Mouse (Mus musculus): ENCODE data around the gene Mfsd4a. TPM values are rescaled to one million over a fixed set of nuclear protein-coding genes. Genes with fewer than 3 reads are reported as not detected.

Mfsd4a gene
- polyA plus RNA-seq, 1 experiment from 2014 or later = 8.7 TPM

- H3K36me3 ChIP-seq (ENCODE audit: control insufficient read depth, insufficient read depth, low read length) = 0 out of 2 replicates have a peak, but pooled peaks cover 3% of the 10 kb centered on the region
These were observed 37.3 kb downstream of the Mfsd4a start for GRCm38 (mm10) chr1:132030574-132030973.

GRCm38 (mm10) chr1:132028413-132028812 lies 39.4 kb downstream of the Mfsd4a start:
- 91% methylated on average over 9 of the region's 9 CpGs for WGBS
- peaks cover 3% of the 10 kb centered on the region; the same call in 1 of the 2 replicates for H3K36me3 ChIP-seq (ENCODE audit: control insufficient read depth, insufficient read depth, low read length)
- H3K27ac ChIP-seq (ENCODE audit: low read depth, low read length) = no peak overlapping the region
- H3K4me3 ChIP-seq (ENCODE audit: low read depth, low read length) = no peak overlapping the region
- no peaks in the 10 kb centered on the region for H3K27me3 ChIP-seq (ENCODE audit: control insufficient read depth, insufficient read depth, low read length)
- no peaks in the 10 kb centered on the region for H3K4me1 ChIP-seq (ENCODE audit: control insufficient read depth, insufficient read depth, low read length)
- ATAC-seq (ENCODE audit: low FRiP score) = no peak
- H3K9ac ChIP-seq (ENCODE audit: low read length) = no peak overlapping the region
- no peaks in the 10 kb centered on the region for H3K9me3 ChIP-seq (ENCODE audit: control insufficient read depth, low read length)
- no peak for DNase-seq (ENCODE audit: low spot score, missing footprints)
- H3K4me2 ChIP-seq = no peak overlapping the region

More at GRCm38 (mm10) chr1:132030574-132030973, 37.3 kb downstream of the Mfsd4a start:
- 66% methylated on average over 2 of the region's 2 CpGs for WGBS
- Histone ChIP-seq H3K9ac (ENCODE audit: low read length) (no peak overlapping the region), H3K4me3 (ENCODE audit: low read depth, low read length) (no peak overlapping the region), H3K4me2 (no peak overlapping the region), H3K9me3 (ENCODE audit: control insufficient read depth, low read length) (no peaks in the 10 kb centered on the region), H3K27me3 (ENCODE audit: control insufficient read depth, insufficient read depth, low read length) (no peaks in the 10 kb centered on the region), H3K27ac (ENCODE audit: low read depth, low read length) (no peak overlapping the region), H3K4me1 (ENCODE audit: control insufficient read depth, insufficient read depth, low read length) (no peaks in the 10 kb centered on the region)
- DNase-seq (ENCODE audit: low spot score, missing footprints) = no peak
- no peak for ATAC-seq (ENCODE audit: low FRiP score)

- no peaks in the 10 kb centered on the region for H3K9me3 ChIP-seq (ENCODE audit: control insufficient read depth, low read length)
- DNase-seq (ENCODE audit: low spot score, missing footprints) = no peak
- no peak overlapping the region for H3K4me3 ChIP-seq (ENCODE audit: low read depth, low read length)
- H3K4me2 ChIP-seq = no peak overlapping the region
- H3K9ac ChIP-seq (ENCODE audit: low read length) = no peak overlapping the region
- no peaks in the 10 kb centered on the region for H3K4me1 ChIP-seq (ENCODE audit: control insufficient read depth, insufficient read depth, low read length)
- WGBS = 98% methylated on average over 5 of the region's 5 CpGs
- H3K27ac ChIP-seq (ENCODE audit: low read depth, low read length) = no peak overlapping the region
- peaks cover 5% of the 10 kb centered on the region for H3K36me3 ChIP-seq (ENCODE audit: control insufficient read depth, insufficient read depth, low read length)
- no peaks in the 10 kb centered on the region for H3K27me3 ChIP-seq (ENCODE audit: control insufficient read depth, insufficient read depth, low read length)
- ATAC-seq (ENCODE audit: low FRiP score) = no peak
These were observed 39.9 kb downstream of the Mfsd4a start for GRCm38 (mm10) chr1:132027978-132028377.

GRCm38 (mm10) chr1:132026925-132027646 lies 40.8 kb downstream of the Mfsd4a start:
- H3K4me1 ChIP-seq (ENCODE audit: control insufficient read depth, insufficient read depth, low read length) = no peaks in the 10 kb centered on the region
- H3K4me2 ChIP-seq = no peak overlapping the region
- DNase-seq (ENCODE audit: low spot score, missing footprints) (no peak), ATAC-seq (ENCODE audit: low FRiP score) (no peak)
- no peaks in the 10 kb centered on the region for H3K9me3 ChIP-seq (ENCODE audit: control insufficient read depth, low read length)
- H3K4me3 ChIP-seq (ENCODE audit: low read depth, low read length) = no peak overlapping the region
- 92% methylated on average over 11 of the region's 11 CpGs for WGBS
- no peak overlapping the region for H3K9ac ChIP-seq (ENCODE audit: low read length)
- peaks cover 7% of the 10 kb centered on the region for H3K36me3 ChIP-seq (ENCODE audit: control insufficient read depth, insufficient read depth, low read length)
- no peaks in the 10 kb centered on the region for H3K27me3 ChIP-seq (ENCODE audit: control insufficient read depth, insufficient read depth, low read length)
- no peak overlapping the region for H3K27ac ChIP-seq (ENCODE audit: low read depth, low read length)

- H3K27me3 ChIP-seq (ENCODE audit: control insufficient read depth, insufficient read depth, low read length) = no peaks in the 10 kb centered on the region
- DNase-seq (ENCODE audit: low spot score, missing footprints) (peak; percentile 6), ATAC-seq (ENCODE audit: low FRiP score) (no peak)
- no peak overlapping the region for H3K9ac ChIP-seq (ENCODE audit: low read length)
- peaks cover 16% of the 10 kb centered on the region for H3K36me3 ChIP-seq (ENCODE audit: control insufficient read depth, insufficient read depth, low read length)
- H3K4me1 ChIP-seq (ENCODE audit: control insufficient read depth, insufficient read depth, low read length) = no peaks in the 10 kb centered on the region
- no peak overlapping the region for H3K4me3 ChIP-seq (ENCODE audit: low read depth, low read length)
- H3K4me2 ChIP-seq = no peak overlapping the region
- WGBS = 88% methylated on average over 3 of the region's 3 CpGs
- H3K27ac ChIP-seq (ENCODE audit: low read depth, low read length) = no peak overlapping the region
- H3K9me3 ChIP-seq (ENCODE audit: control insufficient read depth, low read length) = no peaks in the 10 kb centered on the region
These were observed 45.8 kb downstream of the Mfsd4a start for GRCm38 (mm10) chr1:132022107-132022506.

- Histone ChIP-seq H3K4me2 (no peak overlapping the region), H3K36me3 (ENCODE audit: control insufficient read depth, insufficient read depth, low read length) (peaks cover 16% of the 10 kb centered on the region), H3K4me3 (ENCODE audit: low read depth, low read length) (no peak overlapping the region), H3K4me1 (ENCODE audit: control insufficient read depth, insufficient read depth, low read length) (no peaks in the 10 kb centered on the region), H3K9ac (ENCODE audit: low read length) (no peak overlapping the region), H3K9me3 (ENCODE audit: control insufficient read depth, low read length) (no peaks in the 10 kb centered on the region), H3K27me3 (ENCODE audit: control insufficient read depth, insufficient read depth, low read length) (no peaks in the 10 kb centered on the region), H3K27ac (ENCODE audit: low read depth, low read length) (no peak overlapping the region)
- DNase-seq (ENCODE audit: low spot score, missing footprints) (peak; percentile 17), ATAC-seq (ENCODE audit: low FRiP score) (no peak)
- WGBS = 94% methylated on average over 7 of the region's 7 CpGs
These were observed 48.0 kb downstream of the Mfsd4a start for GRCm38 (mm10) chr1:132019876-132020275.

GRCm38 (mm10) chr1:132016691-132017090 lies 51.2 kb downstream of the Mfsd4a start:
- ATAC-seq (ENCODE audit: low FRiP score) (no peak), DNase-seq (ENCODE audit: low spot score, missing footprints) (no peak)
- no peak overlapping the region for H3K4me3 ChIP-seq (ENCODE audit: low read depth, low read length)
- 93% methylated on average over 1 of the region's 1 CpGs for WGBS
- no peaks in the 10 kb centered on the region for H3K4me1 ChIP-seq (ENCODE audit: control insufficient read depth, insufficient read depth, low read length)
- no peak overlapping the region for H3K27ac ChIP-seq (ENCODE audit: low read depth, low read length)
- H3K9me3 ChIP-seq (ENCODE audit: control insufficient read depth, low read length) = no peaks in the 10 kb centered on the region
- no peak overlapping the region for H3K9ac ChIP-seq (ENCODE audit: low read length)
- H3K27me3 ChIP-seq (ENCODE audit: control insufficient read depth, insufficient read depth, low read length) = no peaks in the 10 kb centered on the region
- peaks cover 9% of the 10 kb centered on the region; the same call in 1 of the 2 replicates for H3K36me3 ChIP-seq (ENCODE audit: control insufficient read depth, insufficient read depth, low read length)
- no peak overlapping the region for H3K4me2 ChIP-seq

- peaks cover 7% of the 10 kb centered on the region; the same call in 1 of the 2 replicates for H3K36me3 ChIP-seq (ENCODE audit: control insufficient read depth, insufficient read depth, low read length)
These were observed 53.1 kb downstream of the Mfsd4a start for GRCm38 (mm10) chr1:132014800-132015199.

GRCm38 (mm10) chr1:132012861-132013260 lies 55.0 kb downstream of the Mfsd4a start:
- DNase-seq (ENCODE audit: low spot score, missing footprints) (no peak), ATAC-seq (ENCODE audit: low FRiP score) (no peak)
- H3K9me3 ChIP-seq (ENCODE audit: control insufficient read depth, low read length) = no peaks in the 10 kb centered on the region
- H3K27me3 ChIP-seq (ENCODE audit: control insufficient read depth, insufficient read depth, low read length) = no peaks in the 10 kb centered on the region
- H3K9ac ChIP-seq (ENCODE audit: low read length) = no peak overlapping the region
- H3K4me3 ChIP-seq (ENCODE audit: low read depth, low read length) = no peak overlapping the region
- H3K27ac ChIP-seq (ENCODE audit: low read depth, low read length) = no peak overlapping the region
- no peak overlapping the region for H3K4me2 ChIP-seq
- peaks cover 9% of the 10 kb centered on the region for H3K4me1 ChIP-seq (ENCODE audit: control insufficient read depth, insufficient read depth, low read length)
- no peaks in the 10 kb centered on the region; the same call in 1 of the 2 replicates for H3K36me3 ChIP-seq (ENCODE audit: control insufficient read depth, insufficient read depth, low read length)
- 88% methylated on average over 8 of the region's 8 CpGs for WGBS

More at GRCm38 (mm10) chr1:132014800-132015199, 53.1 kb downstream of the Mfsd4a start:
- Histone ChIP-seq H3K27me3 (ENCODE audit: control insufficient read depth, insufficient read depth, low read length) (no peaks in the 10 kb centered on the region), H3K9me3 (ENCODE audit: control insufficient read depth, low read length) (no peaks in the 10 kb centered on the region), H3K4me3 (ENCODE audit: low read depth, low read length) (no peak overlapping the region), H3K27ac (ENCODE audit: low read depth, low read length) (no peak overlapping the region), H3K9ac (ENCODE audit: low read length) (no peak overlapping the region), H3K4me2 (no peak overlapping the region), H3K4me1 (ENCODE audit: control insufficient read depth, insufficient read depth, low read length) (no peaks in the 10 kb centered on the region)
- DNase-seq (ENCODE audit: low spot score, missing footprints) = no peak
- 93% methylated on average over 1 of the region's 1 CpGs for WGBS
- ATAC-seq (ENCODE audit: low FRiP score) = no peak

Measured in midbrain, embryonic 11.5 days (tissue).